Mouse (Mus musculus): Measurements from ENCODE around the gene Ptger1. TPM values are rescaled to one million over a fixed set of nuclear protein-coding genes. Genes with fewer than 3 reads are reported as not detected.

Ptger1 gene
- total and polyA plus RNA-seq, 3 experiments = 3.3 to 7.6 TPM; not detected in 1

DNA sequence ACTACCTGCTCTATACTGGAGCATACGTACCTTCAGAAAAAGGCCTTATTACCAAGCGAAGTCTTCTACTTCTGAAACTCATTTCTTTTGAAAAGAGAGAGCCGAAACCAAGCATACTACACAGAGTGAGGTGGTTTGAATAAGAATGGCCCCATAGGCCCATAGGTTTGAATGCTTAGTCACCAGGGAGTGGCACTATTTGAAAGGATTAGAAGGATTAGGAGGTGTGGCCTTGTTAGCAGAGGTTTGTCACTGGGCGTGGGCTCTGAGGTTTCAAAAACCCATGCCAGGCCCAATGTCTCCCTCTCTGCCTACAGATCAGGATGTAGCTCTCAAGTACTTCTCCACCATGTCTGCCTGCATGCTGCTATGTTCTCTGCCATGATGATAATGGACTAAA is 18.4 kb upstream of the Ptger1 start:
- Histone ChIP-seq H3K4me1 (ENCODE audit: control insufficient read depth in 1 of 2, insufficient read depth in 2 of 2) (peaks cover 0 to 6% of the 10 kb centered on the region in 2 experiments; a peak in 2 of 4 replicates), H3K27me3 (replicated peaks) (peaks cover 25% of the 10 kb centered on the region), H3K27ac (ENCODE audit: insufficient read depth, low read depth) (no peak overlapping the region), H3K9ac (ENCODE audit: insufficient read depth, low read depth) (no peak overlapping the region), H3K36me3 (replicated peaks in 1 of 2; ENCODE audit: control insufficient read depth in 1 of 2, insufficient read depth in 1 of 2, low read length in 1 of 2) (no peaks in the 10 kb centered on the region), H3K4me3 (replicated peaks in 1 of 3; ENCODE audit: low read depth in 2 of 3, low read length in 2 of 3, poor library complexity in 1 of 3) (no peak overlapping the region), H3K9me3 (replicated peaks; ENCODE audit: low read length) (peaks cover 33% of the 10 kb centered on the region), H3K79me2 (replicated peaks; ENCODE audit: control insufficient read depth, extremely low read depth, insufficient read depth, poor library complexity, severe bottlenecking) (no peaks in the 10 kb centered on the region), H3K4me2 (ENCODE audit: insufficient read depth, low read depth, poor library complexity, severe bottlenecking) (no peak overlapping the region)
- in situ Hi-C loops (cut with MboI; ENCODE audit: low pct_ligation_motif_present, low pct_unique_long_range_greater_than_20kb, low sequenced_read_pairs) = no loop called here
- dilution Hi-C loops (cut with MboI; ENCODE audit: extremely low pct_ligation_motif_present, extremely low pct_unique_long_range_greater_than_20kb, low sequenced_read_pairs) = no loop called here
- DNase-seq (ENCODE audit: extremely low read depth) = no peak
- TF ChIP-seq USF1 (IDR thresholded peaks at IDR 0.05; ENCODE audit: low read depth, low read length) (no peak), ELF1 (IDR thresholded peaks at IDR 0.05; ENCODE audit: low read depth, low read length) (no peak), SMC3 (IDR thresholded peaks at IDR 0.05; ENCODE audit: low read depth, low read length) (no peak), UBTF (IDR thresholded peaks at IDR 0.05; ENCODE audit: low read depth, low read length) (no peak), EP300 (IDR thresholded peaks at IDR 0.05; ENCODE audit: low read length) (no peak), MAZ (IDR thresholded peaks at IDR 0.05; ENCODE audit: low read depth, low read length) (no peak), RCOR1 (conservative IDR thresholded peaks at IDR 0.05; ENCODE audit: low read depth, low read length) (no peak), NRF1 (IDR thresholded peaks at IDR 0.05; ENCODE audit: low read depth, low read length) (no peak), TBP (conservative IDR thresholded peaks at IDR 0.05; ENCODE audit: low read depth, low read length) (no peak), HCFC1 (IDR thresholded peaks at IDR 0.05; ENCODE audit: low read depth, low read length) (no peak), PAX5 (IDR thresholded peaks at IDR 0.05; ENCODE audit: low read length) (no peak), ZNF384 (IDR thresholded peaks at IDR 0.05; ENCODE audit: low read depth, low read length) (no peak), IRF4 (IDR thresholded peaks at IDR 0.05; ENCODE audit: low read depth, low read length) (no peak), JUND (conservative IDR thresholded peaks at IDR 0.05; ENCODE audit: low read depth, low read length) (no peak), POLR2AphosphoS2 (IDR thresholded peaks at IDR 0.05; ENCODE audit: low read depth, low read length) (no peak), KAT2A (IDR thresholded peaks at IDR 0.05; ENCODE audit: insufficient replicate concordance, low read length) (no peak), GABPA (IDR thresholded peaks at IDR 0.05; ENCODE audit: insufficient replicate concordance, low read depth, low read length) (no peak), POLR2A (IDR thresholded peaks at IDR 0.05; ENCODE audit: low read depth, low read length) (no peak), TCF12 (IDR thresholded peaks at IDR 0.05; ENCODE audit: low read depth, low read length) (no peak)

DNA sequence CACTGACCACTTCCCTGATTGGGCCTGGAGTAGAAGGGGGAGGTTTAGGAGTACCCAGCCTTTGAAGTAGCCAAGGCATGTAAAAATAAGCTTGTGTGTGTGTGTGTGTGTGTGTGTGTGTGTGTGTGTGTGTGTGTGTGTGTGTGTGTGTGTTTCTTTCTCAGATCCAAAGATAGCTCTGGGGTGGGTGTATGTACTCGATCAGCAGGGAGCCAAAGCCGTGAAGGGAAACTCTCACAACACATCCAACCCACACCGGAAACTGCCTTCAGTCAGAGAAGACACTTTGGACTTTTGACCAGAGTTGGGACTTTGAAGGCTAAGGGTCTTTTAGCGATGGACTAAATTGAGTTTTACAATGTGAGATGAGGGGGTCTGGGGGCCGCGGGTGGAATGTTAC is 16.8 kb upstream of the Ptger1 start:
- Histone ChIP-seq H3K4me1 (ENCODE audit: control insufficient read depth in 1 of 2, insufficient read depth in 2 of 2) (peaks cover 2 to 19% of the 10 kb centered on the region in 2 experiments; a peak in 3 of 4 replicates), H3K4me3 (replicated peaks in 1 of 3; ENCODE audit: low read depth in 2 of 3, low read length in 2 of 3, poor library complexity in 1 of 3) (no peak overlapping the region), H3K27me3 (replicated peaks) (peaks cover 14% of the 10 kb centered on the region), H3K27ac (ENCODE audit: insufficient read depth, low read depth) (no peak overlapping the region), H3K4me2 (ENCODE audit: insufficient read depth, low read depth, poor library complexity, severe bottlenecking) (no peak overlapping the region), H3K36me3 (replicated peaks in 1 of 2; ENCODE audit: control insufficient read depth in 1 of 2, insufficient read depth in 1 of 2, low read length in 1 of 2) (peaks cover 0 to 3% of the 10 kb centered on the region in 2 experiments), H3K79me2 (replicated peaks; ENCODE audit: control insufficient read depth, extremely low read depth, insufficient read depth, poor library complexity, severe bottlenecking) (no peaks in the 10 kb centered on the region), H3K9me3 (replicated peaks; ENCODE audit: low read length) (peaks cover 33% of the 10 kb centered on the region), H3K9ac (ENCODE audit: insufficient read depth, low read depth) (no peak overlapping the region)
- TF ChIP-seq ELF1 (IDR thresholded peaks at IDR 0.05; ENCODE audit: low read depth, low read length) (no peak), KAT2A (IDR thresholded peaks at IDR 0.05; ENCODE audit: insufficient replicate concordance, low read length) (no peak), MYC (IDR thresholded peaks at IDR 0.05; ENCODE audit: low read depth, low read length) (no peak), UBTF (IDR thresholded peaks at IDR 0.05; ENCODE audit: low read depth, low read length) (no peak), MAZ (IDR thresholded peaks at IDR 0.05; ENCODE audit: low read depth, low read length) (no peak), JUN (IDR thresholded peaks at IDR 0.05; ENCODE audit: insufficient read depth, low read depth, low read length) (no peak), POLR2AphosphoS2 (IDR thresholded peaks at IDR 0.05; ENCODE audit: low read depth, low read length) (no peak), E2F4 (IDR thresholded peaks at IDR 0.05; ENCODE audit: insufficient replicate concordance, low read depth, low read length) (no peak), GABPA (IDR thresholded peaks at IDR 0.05; ENCODE audit: insufficient replicate concordance, low read depth, low read length) (no peak), HCFC1 (IDR thresholded peaks at IDR 0.05; ENCODE audit: low read depth, low read length) (no peak), SIN3A (IDR thresholded peaks at IDR 0.05; ENCODE audit: low read length) (no peak), TCF12 (IDR thresholded peaks at IDR 0.05; ENCODE audit: low read depth, low read length) (no peak), ZNF384 (IDR thresholded peaks at IDR 0.05; ENCODE audit: low read depth, low read length) (no peak), TBP (conservative IDR thresholded peaks at IDR 0.05; ENCODE audit: low read depth, low read length) (no peak), ZMIZ1 (IDR thresholded peaks at IDR 0.05; ENCODE audit: low read depth, low read length) (no peak), EP300 (IDR thresholded peaks at IDR 0.05; ENCODE audit: low read length) (no peak), POLR2A (IDR thresholded peaks at IDR 0.05; ENCODE audit: low read depth, low read length) (no peak), CHD2 (IDR thresholded peaks at IDR 0.05; ENCODE audit: low read length) (no peak)
- dilution Hi-C loops (cut with MboI; ENCODE audit: extremely low pct_ligation_motif_present, extremely low pct_unique_long_range_greater_than_20kb, low sequenced_read_pairs) (no loop called here), in situ Hi-C loops (cut with MboI; ENCODE audit: low pct_ligation_motif_present, low pct_unique_long_range_greater_than_20kb, low sequenced_read_pairs) (no loop called here)
- DNase-seq (ENCODE audit: extremely low read depth) = no peak

Measured in CH12.LX (cell line).